Mouse (Mus musculus) cerebellum, adult 11 months (tissue): ENCODE data around the gene Tcerg1l.

ENCODE experiments used
- DNase-seq: peaks from one replicate; pipeline ENCODE4 v3.0.0; 2022

The Tcerg1l gene

GRCm38 (mm10) chr7:138356655-138357449 is 40.7 kb downstream of the Tcerg1l start:
- DNase-seq: no peak

GRCm38 (mm10) chr7:138345451-138345850 is 52.1 kb downstream of the Tcerg1l start:
- no peak for DNase-seq

- no peak for DNase-seq
Observed at GRCm38 (mm10) chr7:138338451-138338850, 59.1 kb downstream of the Tcerg1l start.

GRCm38 (mm10) chr7:138337946-138338345 is 59.6 kb downstream of the Tcerg1l start:
- no peak for DNase-seq

GRCm38 (mm10) chr7:138332504-138333168 is 64.9 kb downstream of the Tcerg1l start:
- no peak for DNase-seq

GRCm38 (mm10) chr7:138331266-138331665 is 66.3 kb downstream of the Tcerg1l start:
- no peak for DNase-seq

GRCm38 (mm10) chr7:138328637-138329036 is 68.9 kb downstream of the Tcerg1l start:
- DNase-seq: no peak

GRCm38 (mm10) chr7:138326760-138327159 is 70.8 kb downstream of the Tcerg1l start:
- DNase-seq: no peak

- no peak for DNase-seq
Observed at GRCm38 (mm10) chr7:138313733-138314132, 83.8 kb downstream of the Tcerg1l start.

- no peak for DNase-seq
Observed at GRCm38 (mm10) chr7:138306126-138306525, 91.4 kb downstream of the Tcerg1l start.

GRCm38 (mm10) chr7:138284790-138285189 is 112.7 kb downstream of the Tcerg1l start:
- no peak for DNase-seq

- DNase-seq: no peak
Observed at GRCm38 (mm10) chr7:138275263-138275662, 122.3 kb downstream of the Tcerg1l start.

GRCm38 (mm10) chr7:138271328-138271727 is 126.2 kb downstream of the Tcerg1l start:
- DNase-seq: no peak

GRCm38 (mm10) chr7:138269386-138269785 is 128.1 kb downstream of the Tcerg1l start:
- no peak for DNase-seq

GRCm38 (mm10) chr7:138267976-138268646 is 129.4 kb downstream of the Tcerg1l start:
- peak; percentile 87 for DNase-seq

GRCm38 (mm10) chr7:138248612-138249011 is 148.9 kb downstream of the Tcerg1l start:
- no peak for DNase-seq

GRCm38 (mm10) chr7:138248176-138248575 is 149.4 kb downstream of the Tcerg1l start:
- no peak for DNase-seq

GRCm38 (mm10) chr7:138246684-138247083 is 150.8 kb downstream of the Tcerg1l start:
- no peak for DNase-seq

GRCm38 (mm10) chr7:138242229-138242628 is 155.3 kb downstream of the Tcerg1l start:
- DNase-seq: no peak

- DNase-seq: no peak
Observed at GRCm38 (mm10) chr7:138237708-138238225, 159.8 kb downstream of the Tcerg1l start.

- no peak for DNase-seq
Observed at GRCm38 (mm10) chr7:138224252-138224651, 173.3 kb downstream of the Tcerg1l start.

- no peak for DNase-seq
Observed at GRCm38 (mm10) chr7:138222951-138223350, 174.6 kb downstream of the Tcerg1l start.

- DNase-seq: peak; percentile 12
Observed at GRCm38 (mm10) chr7:138217556-138218098, 179.9 kb downstream of the Tcerg1l start.
